8 mouse cellular contexts compared by ENCODE assay signal in the genomic region with DNA sequence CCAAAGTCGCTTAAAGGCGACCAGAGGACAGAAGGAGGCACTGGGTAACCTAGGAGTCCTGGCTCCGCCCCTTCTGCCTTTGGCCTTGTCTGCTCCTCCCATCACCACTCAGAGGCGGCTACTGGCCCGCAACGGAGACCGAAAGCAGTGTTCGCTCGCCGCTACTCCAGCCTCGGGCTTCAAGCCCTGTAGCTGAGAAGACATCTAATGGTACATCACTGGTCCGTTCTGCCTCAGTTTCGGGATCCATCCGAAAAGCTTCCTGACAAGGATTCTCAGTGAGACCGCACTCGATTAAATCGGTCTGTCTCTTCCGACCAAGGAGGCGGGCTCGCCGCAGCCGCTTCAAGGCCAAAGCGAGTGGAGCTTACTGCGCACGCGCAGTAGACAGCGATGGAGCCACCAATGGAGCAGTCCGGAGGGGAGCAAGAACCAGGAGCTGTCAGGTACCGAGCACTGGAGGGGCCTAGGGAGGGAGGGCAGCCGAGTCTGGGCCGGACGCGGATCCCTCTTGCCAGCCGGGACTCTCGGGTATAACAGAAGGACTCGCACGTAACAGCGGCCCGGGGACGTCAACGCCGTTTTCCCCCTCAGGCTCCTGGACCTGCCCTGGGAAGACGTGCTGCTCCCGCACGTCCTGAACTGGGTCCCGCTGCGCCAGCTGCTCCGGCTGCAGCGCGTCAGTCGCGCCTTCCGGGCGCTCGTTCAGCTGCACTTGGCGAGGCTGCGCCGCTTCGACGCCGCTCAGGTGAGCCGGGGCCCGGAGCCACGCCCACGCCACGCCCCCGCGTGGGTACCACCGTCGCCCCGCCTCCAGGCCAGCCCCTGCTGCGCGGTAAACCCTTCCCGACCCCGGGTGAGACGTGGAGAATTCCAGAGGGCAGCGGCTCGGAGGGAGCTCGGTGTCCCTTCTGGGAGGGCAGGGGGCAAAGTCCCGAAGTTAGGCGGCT. TPM values are rescaled to one million over a fixed set of nuclear protein-coding genes. Genes with fewer than 3 reads are reported as not detected.
DNase-seq lines count a peak whose midpoint lies in the region; ATAC-seq and TF ChIP-seq lines count a peak whose summit lies in the region.

A gene (plus strand): TSS at position 104 of the 950 bp plus-strand sequence.

- H3K4me1 ChIP-seq in E14TG2a.4 (replicated peaks; ENCODE audit: low read depth, low read length) = peaks cover 74% of the 10 kb centered on the region
- peaks cover 60% of the 10 kb centered on the region for H3K4me1 ChIP-seq in forebrain, embryonic 13.5 days
- H3K4me1 ChIP-seq in liver, postnatal 0 days (ENCODE audit: insufficient read depth) = peaks cover 30% of the 10 kb centered on the region
- peaks cover 39% of the 10 kb centered on the region for H3K4me1 ChIP-seq in neural tube, embryonic 14.5 days (ENCODE audit: control insufficient read depth, insufficient read depth, low read length)

- peak within 1 kb of the TSS; percentile 95 for H3K27ac ChIP-seq in forebrain, embryonic 13.5 days
- H3K27ac ChIP-seq in liver, postnatal 0 days (ENCODE audit: low read depth) = peak within 1 kb of the TSS; percentile 63
- H3K27ac ChIP-seq in neural tube, embryonic 14.5 days (ENCODE audit: low read depth, low read length) = peak within 1 kb of the TSS; percentile 98

- peak; percentile 90 for ATAC-seq in forebrain, embryonic 13.5 days
- ATAC-seq in liver, postnatal 0 days = peak; percentile 89
- ATAC-seq in neural tube, embryonic 14.5 days (ENCODE audit: low read depth) = peak; percentile 86

- H3K4me2 ChIP-seq in forebrain, embryonic 13.5 days = peak within 1 kb of the TSS; percentile 100
- H3K4me2 ChIP-seq in liver, postnatal 0 days (ENCODE audit: low read depth, low read length) = peak within 1 kb of the TSS; percentile 100
- peak within 1 kb of the TSS; percentile 99 for H3K4me2 ChIP-seq in neural tube, embryonic 14.5 days (ENCODE audit: low read depth, low read length)

- no peaks in the 10 kb centered on the region for H3K9me3 ChIP-seq in E14TG2a.4 (ENCODE audit: low read length)
- H3K9me3 ChIP-seq in forebrain, embryonic 13.5 days (replicated peaks) = no peaks in the 10 kb centered on the region
- no peaks in the 10 kb centered on the region for H3K9me3 ChIP-seq in liver, postnatal 0 days (ENCODE audit: low read length)
- H3K9me3 ChIP-seq in neural tube, embryonic 14.5 days (ENCODE audit: control insufficient read depth, low read length) = no peaks in the 10 kb centered on the region

- peak within 1 kb of the TSS; percentile 88 for H3K4me3 ChIP-seq in E14TG2a.4 (replicated peaks; ENCODE audit: low read length)
- peak within 1 kb of the TSS; percentile 75 for H3K4me3 ChIP-seq in forebrain, embryonic 13.5 days
- H3K4me3 ChIP-seq in liver, postnatal 0 days (ENCODE audit: low read depth, low read length) = peak within 1 kb of the TSS; percentile 53
- peak within 1 kb of the TSS; percentile 70 for H3K4me3 ChIP-seq in neural tube, embryonic 14.5 days (ENCODE audit: low read depth, low read length)

- under 1% methylated on average over 80 of the region's 81 CpGs for WGBS in forebrain, embryonic 13.5 days
- WGBS in large intestine, adult 2 months = under 1% methylated on average over 81 of the region's 81 CpGs
- under 1% methylated on average over 73 of the region's 81 CpGs for WGBS in liver, postnatal 0 days (ENCODE audit: insufficient replicate concordance)
- WGBS in neural tube, embryonic 14.5 days = under 1% methylated on average over 80 of the region's 81 CpGs

- DNase-seq in c-Kit-positive CD71-positive TER-119-positive erythroid progenitor cells, embryonic 14.5 days (ENCODE audit: low spot score) = peak; percentile 96
- DNase-seq in heart, postnatal 10 days = peak; percentile 96
- no peak for DNase-seq in large intestine, adult 2 months (ENCODE audit: low read depth, low spot score)
- DNase-seq in liver, postnatal 0 days = peak; percentile 92
- DNase-seq in testis, postnatal 10 days (ENCODE audit: low spot score) = peak; percentile 93

- peaks cover 51% of the 10 kb centered on the region for H3K27me3 ChIP-seq in E14TG2a.4 (ENCODE audit: insufficient read depth, low read length)
- peaks cover 28% of the 10 kb centered on the region for H3K27me3 ChIP-seq in forebrain, embryonic 13.5 days
- peaks cover 35% of the 10 kb centered on the region for H3K27me3 ChIP-seq in liver, postnatal 0 days (ENCODE audit: insufficient read depth, low read length)
- peaks cover 2% of the 10 kb centered on the region; the same call in 1 of the 2 replicates for H3K27me3 ChIP-seq in neural tube, embryonic 14.5 days (ENCODE audit: control insufficient read depth, insufficient read depth, low read length)

- intact Hi-C loops in heart, postnatal 10 days (cut with DNase I) = no loop called here

- peaks cover 30% of the 10 kb centered on the region for H3K36me3 ChIP-seq in E14TG2a.4 (ENCODE audit: insufficient read depth, low read length)
- H3K36me3 ChIP-seq in forebrain, embryonic 13.5 days (ENCODE audit: poor library complexity, severe bottlenecking) = peaks cover 30% of the 10 kb centered on the region
- H3K36me3 ChIP-seq in liver, postnatal 0 days (replicated peaks; ENCODE audit: insufficient read depth, low read length) = peaks cover 15% of the 10 kb centered on the region
- peaks cover 16% of the 10 kb centered on the region for H3K36me3 ChIP-seq in neural tube, embryonic 14.5 days (ENCODE audit: control insufficient read depth, insufficient read depth, low read length)

- no peak for TF ChIP-seq CTCF in E14TG2a.4 (conservative IDR thresholded peaks at IDR 0.05; ENCODE audit: low read length)
- no peak for TF ChIP-seq CTCF in liver, postnatal 0 days (IDR thresholded peaks at IDR 0.05; ENCODE audit: low read depth)

- H3K9ac ChIP-seq in forebrain, embryonic 13.5 days = peak within 1 kb of the TSS; percentile 83
- H3K9ac ChIP-seq in liver, postnatal 0 days (replicated peaks) = peak within 1 kb of the TSS; percentile 66
- H3K9ac ChIP-seq in neural tube, embryonic 14.5 days (replicated peaks; ENCODE audit: low read depth, low read length) = peak within 1 kb of the TSS; percentile 68

- peak; percentile 38; the same call in 1 of the 2 replicates for TF ChIP-seq EP300 in liver, postnatal 0 days (IDR thresholded peaks at IDR 0.05; ENCODE audit: low read depth)

RNA-seq across cellular contexts. Expression of the gene that starts here (rescaled TPM):
- polyA plus RNA-seq in forebrain, embryonic 13.5 days (2015; fragmentation: Nextera tagmentation; extraction: Ambion mirVana) = 30.8 and 32.8 TPM in 2 replicates
- 1 to 10 TPM; 6.5 to 6.8 TPM for total RNA-seq in heart, postnatal 10 days (2021)
- 14.5 and 19.4 TPM in 2 replicates for polyA plus RNA-seq in large intestine, adult 2 months (2012; rRNA removed)
- 8.6 and 8.8 TPM in 2 replicates for polyA plus RNA-seq in liver, postnatal 0 days (2015; fragmentation: Nextera tagmentation; extraction: Ambion mirVana)
- 42.5 and 53.1 TPM in 2 replicates for polyA plus RNA-seq in neural tube, embryonic 14.5 days (2014; fragmentation: Nextera tagmentation; extraction: Ambion mirVana)
